Mouse (Mus musculus): ENCODE results near the gene Mapk1ip1l.
"Not testable (repeated sequence)": the region's sequence is repeated elsewhere in the genome, so short reads cannot be mapped to it uniquely, and the experiment has no call there.

Mapk1ip1l gene

GRCm38 (mm10) chr14:47302885-47303680 lies 5.0 kb downstream of the Mapk1ip1l start:
- in situ Hi-C loops (cut with MboI, MseI): no loop called here

DNA sequence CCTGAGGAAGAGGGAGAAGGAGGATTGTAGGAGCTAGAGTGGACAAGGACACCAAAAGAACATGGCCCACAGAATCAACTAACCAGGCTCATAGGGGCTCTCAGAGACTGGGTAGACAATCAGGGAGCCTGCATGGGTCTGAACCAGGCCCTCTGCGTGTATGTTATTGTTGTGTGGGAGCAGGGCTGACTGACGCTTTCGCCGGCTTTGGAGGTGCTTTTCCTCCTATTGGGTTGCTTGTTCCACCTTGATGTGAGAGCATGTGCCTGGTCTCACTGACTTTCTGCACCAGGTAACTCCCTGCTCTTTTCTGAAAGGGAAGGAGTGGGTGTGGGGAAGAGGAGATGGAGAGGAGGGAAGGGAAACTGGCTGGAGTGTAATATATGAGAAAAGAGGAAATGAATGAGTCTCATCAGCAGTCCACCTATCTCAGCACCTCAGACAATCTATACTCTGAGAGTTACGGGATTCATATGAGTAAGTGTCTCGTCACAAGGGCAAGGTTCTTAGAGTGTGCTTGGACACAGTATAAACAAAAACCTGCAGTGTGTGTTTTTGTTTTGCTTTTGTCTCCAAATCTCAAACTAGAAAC lies 6.8 kb downstream of the Mapk1ip1l start:
- in situ Hi-C loops (cut with MboI, MseI): no loop called here

DNA sequence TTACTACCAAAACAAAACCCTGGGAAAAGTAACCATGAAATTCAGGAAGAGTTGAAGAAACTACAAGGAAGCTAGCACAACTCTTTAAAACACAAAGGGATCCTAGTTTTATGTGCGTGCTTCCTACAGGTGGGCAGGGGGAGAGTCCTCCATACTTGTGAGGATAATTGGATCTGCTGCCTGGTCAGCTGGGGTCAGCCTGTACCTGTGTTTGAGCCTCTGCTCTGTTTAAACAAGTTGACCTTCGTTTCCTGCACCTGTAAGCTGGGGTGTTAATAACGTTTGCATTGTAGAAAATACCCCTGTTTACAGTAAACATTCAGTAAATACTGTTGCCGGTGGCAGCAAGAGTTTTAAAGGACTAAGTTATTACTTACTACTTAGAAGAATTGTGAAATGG lies 7.9 kb downstream of the Mapk1ip1l start:
- in situ Hi-C loops (cut with MboI, MseI): no loop called here

DNA sequence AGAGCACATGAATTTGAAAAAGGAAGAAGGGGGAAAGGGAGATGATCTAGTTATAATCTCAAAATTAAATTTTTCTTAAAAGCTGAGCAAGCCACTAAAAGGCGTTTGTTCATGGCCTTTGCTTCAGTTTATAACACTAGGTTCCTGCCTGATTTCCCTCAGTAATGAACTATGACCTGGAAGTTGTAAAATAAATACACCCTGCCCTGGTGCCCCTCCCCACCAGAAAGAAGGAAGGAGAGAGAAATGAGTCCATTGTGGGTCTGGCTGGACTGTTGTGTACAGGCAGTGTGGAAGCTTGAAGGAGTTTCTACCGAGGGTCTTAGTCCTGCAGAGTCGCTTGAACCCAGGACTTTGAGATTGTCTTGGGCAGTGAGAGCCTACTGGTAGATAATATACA lies 9.6 kb downstream of the Mapk1ip1l start:
- in situ Hi-C loops (cut with MboI, MseI): no loop called here

- in situ Hi-C loops (cut with MboI, MseI): no loop called here
These were observed 11.0 kb downstream of the Mapk1ip1l start for GRCm38 (mm10) chr14:47309061-47309460.

DNA sequence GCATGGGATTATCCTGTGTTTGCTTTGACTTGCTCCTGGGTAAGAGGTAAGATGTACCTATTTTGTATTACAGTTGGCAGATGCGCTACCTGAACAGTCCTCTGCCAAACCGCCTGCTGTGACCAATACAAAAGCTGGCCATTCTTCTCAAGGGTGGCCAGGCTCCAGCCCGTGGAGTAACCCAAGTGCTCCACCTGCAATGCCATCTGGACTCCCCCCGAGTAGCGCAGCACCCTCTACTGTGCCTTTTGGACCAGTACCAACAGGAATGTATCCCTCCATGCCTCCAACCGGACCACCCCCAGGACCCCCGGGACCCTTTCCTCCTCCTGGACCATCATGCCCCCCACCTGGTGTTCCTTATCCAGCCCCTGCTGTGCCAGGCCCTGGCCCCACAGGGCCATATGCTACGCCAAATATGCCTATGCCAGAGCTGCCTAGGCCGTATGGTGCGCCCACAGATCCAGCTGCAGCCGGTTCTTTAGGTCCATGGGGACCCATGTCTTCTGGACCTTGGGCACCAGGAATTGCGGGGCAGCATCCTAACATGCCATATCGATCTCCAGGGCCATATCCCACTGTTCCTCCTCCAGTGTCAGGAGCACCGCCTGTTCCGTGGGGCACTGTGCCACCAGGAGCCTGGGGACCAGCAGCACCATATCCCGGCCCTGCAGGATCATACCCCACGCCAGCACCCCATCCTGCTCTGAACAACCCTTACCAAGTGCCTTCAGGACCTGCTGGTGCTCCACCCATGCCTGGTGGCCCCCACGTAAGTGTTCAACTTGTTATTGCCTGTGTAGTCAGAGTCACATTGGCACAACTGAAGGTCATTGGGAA lies 12.5 kb downstream of the Mapk1ip1l start:
- in situ Hi-C loops (cut with MboI, MseI): no loop called here

DNA sequence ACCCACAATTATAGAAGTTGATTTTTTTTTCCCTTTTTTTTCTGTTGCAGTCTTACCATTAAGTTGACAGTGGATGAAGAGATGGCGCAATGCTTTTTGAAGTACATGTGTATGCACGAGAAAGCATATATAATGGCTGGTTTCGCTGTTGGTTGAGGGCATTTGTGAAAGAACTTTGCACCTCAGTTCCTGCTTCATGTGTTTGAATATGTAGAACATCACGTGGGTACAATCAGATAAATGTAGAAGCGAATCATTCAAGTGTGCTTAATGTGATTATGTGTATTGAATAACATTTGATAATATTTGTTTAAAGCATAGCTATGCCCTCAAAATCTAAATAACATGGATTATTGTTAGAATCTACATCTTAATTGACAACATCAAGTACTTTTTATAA lies 21.3 kb downstream of the Mapk1ip1l start:
- in situ Hi-C loops (cut with MboI, MseI): no loop called here

GRCm38 (mm10) chr14:47321581-47321980 lies 23.5 kb downstream of the Mapk1ip1l start:
- in situ Hi-C loops (cut with MboI, MseI): not testable (repeated sequence)

GRCm38 (mm10) chr14:47325965-47326761 lies 28.1 kb downstream of the Mapk1ip1l start:
- in situ Hi-C loops (cut with MboI, MseI): no loop called here

- in situ Hi-C loops (cut with MboI, MseI): no loop called here
These were observed 29.3 kb downstream of the Mapk1ip1l start for GRCm38 (mm10) chr14:47327347-47327746.

DNA sequence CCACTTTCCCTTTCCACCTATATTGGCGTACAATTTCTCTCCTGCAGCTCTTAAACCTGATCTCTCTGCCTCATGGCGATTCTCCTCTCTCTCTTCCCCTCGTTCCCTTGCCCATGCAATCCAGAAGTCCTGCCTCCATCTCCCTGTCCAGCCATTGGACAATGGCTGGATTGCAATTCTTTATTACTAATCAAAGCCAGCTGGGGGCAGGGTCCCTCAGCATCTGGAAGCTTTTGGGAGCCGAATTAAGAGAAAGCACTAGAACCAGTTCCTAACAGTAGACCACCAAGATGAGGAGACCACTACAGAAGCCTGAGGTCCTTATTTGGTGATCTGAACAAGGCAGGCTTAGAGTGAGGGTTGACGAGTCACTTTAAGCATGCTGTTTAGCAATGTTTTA lies 33.9 kb downstream of the Mapk1ip1l start:
- in situ Hi-C loops (cut with MboI, MseI): loop anchor here (5.0 kb wide), 1 partner anchor 65 kb away; no protein-coding TSS in a partner anchor

- in situ Hi-C loops (cut with MboI, MseI): loop anchor here (5.0 kb wide), 1 partner anchor 62 kb away; no protein-coding TSS in a partner anchor
These were observed 36.8 kb downstream of the Mapk1ip1l start for GRCm38 (mm10) chr14:47334819-47335218.

DNA sequence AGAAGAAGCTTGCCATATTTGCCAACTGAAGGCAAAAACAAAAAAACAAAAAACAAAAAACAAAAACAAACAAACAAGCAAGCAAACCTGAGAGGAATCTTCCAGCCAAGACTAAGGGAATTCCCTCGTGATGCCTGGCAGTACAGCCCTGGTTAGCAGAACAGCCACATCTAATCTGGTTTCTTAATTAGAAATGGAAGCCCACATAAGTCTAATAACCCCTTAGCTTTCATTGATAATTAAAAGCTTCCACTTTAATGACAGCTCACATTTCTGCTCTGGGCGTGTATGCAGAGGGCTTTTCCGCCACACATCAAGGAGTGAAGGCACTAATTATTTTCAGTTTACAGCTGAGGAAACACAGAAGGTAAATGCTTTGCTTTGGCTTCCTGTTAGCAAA lies 37.2 kb downstream of the Mapk1ip1l start:
- in situ Hi-C loops (cut with MboI, MseI): no loop called here

DNA sequence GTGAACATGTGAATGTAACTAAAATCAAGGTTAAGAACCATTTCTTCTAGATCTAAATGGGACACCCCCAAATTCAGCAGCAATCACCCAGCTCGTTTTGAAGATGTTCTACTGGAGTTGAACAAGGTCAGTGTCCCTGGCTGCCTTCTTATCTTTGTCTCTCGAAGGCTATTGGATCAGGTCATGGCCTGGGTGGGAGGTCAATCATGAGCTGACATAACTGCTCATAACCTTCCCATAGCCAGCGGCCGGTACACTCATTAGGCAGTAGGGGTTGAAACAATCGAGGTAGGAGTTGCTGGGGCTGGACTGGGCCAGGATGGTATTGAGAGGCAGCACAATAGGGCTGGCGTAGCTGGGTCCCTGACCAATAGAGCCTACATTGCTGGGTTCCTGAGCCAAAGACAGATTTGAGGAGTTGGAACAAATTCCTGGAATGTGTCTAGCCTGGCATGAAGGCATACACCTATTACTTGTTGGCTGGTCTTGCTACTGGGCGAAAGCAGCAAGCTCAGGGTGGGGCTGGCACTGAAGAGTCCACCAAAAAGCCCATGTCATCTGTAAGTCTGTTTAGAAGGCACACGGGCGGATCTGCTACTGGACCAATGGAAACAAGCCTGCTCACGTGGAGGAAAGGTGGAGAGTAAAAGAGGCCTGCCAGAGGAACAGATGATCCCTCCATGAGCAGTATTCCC lies 42.3 kb downstream of the Mapk1ip1l start:
- in situ Hi-C loops (cut with MboI, MseI): no loop called here

DNA sequence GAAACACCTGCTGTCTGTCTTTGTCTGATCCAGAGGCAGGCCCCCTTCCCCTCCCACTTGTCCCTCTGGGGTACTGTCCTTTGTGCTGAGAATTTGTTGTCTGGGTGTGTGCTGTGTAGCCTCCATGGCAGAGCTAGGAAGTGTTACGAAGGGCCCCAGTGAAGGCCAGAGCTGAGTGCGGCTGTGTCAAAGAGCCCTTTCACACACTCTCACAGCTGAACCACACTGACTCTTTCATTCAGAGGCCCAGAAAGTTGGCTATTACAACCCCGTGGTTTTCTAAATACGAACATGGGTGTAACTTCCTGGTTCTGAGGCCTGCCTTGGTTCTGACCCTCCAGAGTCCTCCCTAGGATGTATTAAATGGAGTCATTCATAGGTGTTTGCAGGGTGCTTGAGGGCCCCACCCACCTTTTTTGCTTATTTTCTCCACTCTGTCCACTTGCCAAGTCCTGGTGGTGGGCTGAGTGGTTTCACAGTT lies 43.8 kb downstream of the Mapk1ip1l start:
- in situ Hi-C loops (cut with MboI, MseI): no loop called here

GRCm38 (mm10) chr14:47346715-47347114 lies 48.6 kb downstream of the Mapk1ip1l start:
- in situ Hi-C loops (cut with MboI, MseI): loop anchor here (5.0 kb wide), 1 partner anchor 96 kb away; no protein-coding TSS in a partner anchor

DNA sequence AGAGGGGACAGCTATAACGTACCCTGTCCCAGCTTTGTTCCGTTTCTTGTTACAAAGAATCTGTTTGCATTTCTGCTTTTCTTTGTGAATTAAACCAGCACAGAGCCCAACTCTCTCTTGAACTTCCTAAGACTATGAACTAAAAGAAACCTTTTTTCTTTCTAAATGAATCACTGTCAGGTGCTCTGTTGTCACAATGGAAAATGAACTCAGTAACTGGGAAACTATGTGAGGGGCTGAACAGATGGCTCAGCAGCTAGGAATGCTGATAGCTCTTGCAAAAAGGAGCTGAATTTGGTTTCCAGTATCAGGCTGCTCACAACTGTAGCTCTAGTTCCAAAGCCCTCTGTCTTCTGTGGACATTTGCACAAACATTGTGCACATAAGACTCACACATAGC lies 52.9 kb downstream of the Mapk1ip1l start:
- in situ Hi-C loops (cut with MboI, MseI): no loop called here

DNA sequence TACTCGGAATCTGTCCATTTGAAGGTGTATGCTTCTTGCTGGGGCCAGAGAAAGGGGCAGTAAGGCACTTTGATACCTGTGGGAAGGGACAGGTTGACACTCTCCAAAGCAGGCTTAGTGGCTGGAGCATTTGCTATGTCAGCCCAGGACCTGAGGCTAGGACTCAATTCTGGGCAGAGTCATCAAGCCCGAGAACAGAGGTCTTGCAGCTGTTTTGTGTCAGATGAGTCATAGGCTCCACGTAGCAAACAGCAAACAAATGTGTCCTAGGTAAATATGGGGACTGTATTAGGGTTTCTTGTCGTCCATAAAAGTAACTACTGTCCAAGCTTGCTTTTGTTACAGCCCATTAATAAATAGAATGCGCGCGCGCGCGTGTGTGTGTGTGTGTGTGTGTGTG lies 54.2 kb downstream of the Mapk1ip1l start:
- in situ Hi-C loops (cut with MboI, MseI): no loop called here

DNA sequence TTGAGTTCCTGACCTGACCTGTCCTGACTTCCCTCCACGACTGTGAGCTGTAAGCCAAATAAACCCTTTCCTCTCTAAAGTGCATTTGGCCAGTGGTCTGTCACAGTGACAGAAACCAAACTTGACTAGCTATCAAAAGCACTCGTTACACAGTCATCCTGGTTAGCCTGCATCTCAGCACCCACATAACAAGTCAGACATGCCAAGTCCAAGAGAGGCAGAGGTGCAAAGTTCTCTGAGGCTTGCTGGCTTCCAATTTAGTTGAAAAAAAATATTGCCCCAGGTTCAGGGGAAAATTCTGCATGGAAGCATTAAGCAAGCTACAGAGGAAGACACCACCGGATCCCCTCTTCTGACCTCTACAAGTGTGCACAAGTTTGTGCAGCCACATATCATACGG lies 55.2 kb downstream of the Mapk1ip1l start:
- in situ Hi-C loops (cut with MboI, MseI): no loop called here

GRCm38 (mm10) chr14:47354111-47354577 lies 56.1 kb downstream of the Mapk1ip1l start:
- in situ Hi-C loops (cut with MboI, MseI): no loop called here

- in situ Hi-C loops (cut with MboI, MseI): no loop called here
These were observed 56.9 kb downstream of the Mapk1ip1l start for GRCm38 (mm10) chr14:47354948-47355347.

All from regulatory T cell (primary cell).